Mouse (Mus musculus) kidney, adult 9 months (tissue): ENCODE measurements around the gene Pou1f1.

Source experiments
- DNase-seq: peaks from one replicate; pipeline ENCODE4 v3.0.0; 2022

Gene Pou1f1

DNA sequence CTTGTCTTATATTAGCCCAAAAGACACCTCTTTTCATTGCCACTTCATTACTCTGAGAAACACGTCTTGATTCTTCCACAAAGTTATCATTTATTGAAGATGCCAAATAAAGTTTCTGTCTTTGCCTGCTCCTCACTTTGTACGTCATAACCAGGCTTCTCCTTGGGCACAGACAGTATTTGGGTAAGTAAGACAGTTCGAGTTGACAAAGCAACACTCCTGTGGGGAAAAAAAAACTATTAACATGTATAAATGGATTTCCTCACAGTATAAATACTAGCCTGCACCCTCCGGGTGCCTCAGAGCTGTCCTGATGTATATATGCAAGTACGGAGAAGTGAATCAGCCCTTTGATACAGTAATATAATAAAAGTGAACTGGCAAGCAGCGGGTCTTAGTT, at the start of gene Pou1f1:
TSS of gene Pou1f1 (plus strand) at position 301 of the 400 bp plus-strand sequence.
- DNase-seq = no peak

DNA sequence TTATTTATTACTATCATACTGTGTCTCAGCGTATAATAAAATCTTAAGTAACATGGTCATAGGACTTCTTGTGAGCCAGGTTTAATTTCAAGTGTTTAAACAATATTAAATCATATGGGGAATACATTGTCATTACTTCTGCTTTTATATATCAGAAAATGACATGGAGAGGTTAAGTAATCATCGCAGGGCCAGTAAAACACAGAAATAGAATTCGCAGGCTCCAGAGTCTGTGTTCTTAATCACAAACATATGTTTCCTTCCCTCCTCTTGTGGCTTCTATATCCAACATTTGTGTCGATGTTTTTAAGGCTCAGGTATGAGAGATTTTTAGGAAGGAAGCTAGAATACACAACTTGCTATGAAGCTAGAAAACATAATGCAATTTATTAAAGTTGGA, 49.7 kb upstream of the Pou1f1 start:
- no peak for DNase-seq

GRCm38 (mm10) chr16:65472472-65473001, 47.8 kb upstream of the Pou1f1 start:
- DNase-seq = peak; percentile 32

GRCm38 (mm10) chr16:65485726-65486125, 34.6 kb upstream of the Pou1f1 start:
- no peak for DNase-seq

- no peak for DNase-seq
Measured at GRCm38 (mm10) chr16:65496030-65496429, 24.3 kb upstream of the Pou1f1 start.

DNA sequence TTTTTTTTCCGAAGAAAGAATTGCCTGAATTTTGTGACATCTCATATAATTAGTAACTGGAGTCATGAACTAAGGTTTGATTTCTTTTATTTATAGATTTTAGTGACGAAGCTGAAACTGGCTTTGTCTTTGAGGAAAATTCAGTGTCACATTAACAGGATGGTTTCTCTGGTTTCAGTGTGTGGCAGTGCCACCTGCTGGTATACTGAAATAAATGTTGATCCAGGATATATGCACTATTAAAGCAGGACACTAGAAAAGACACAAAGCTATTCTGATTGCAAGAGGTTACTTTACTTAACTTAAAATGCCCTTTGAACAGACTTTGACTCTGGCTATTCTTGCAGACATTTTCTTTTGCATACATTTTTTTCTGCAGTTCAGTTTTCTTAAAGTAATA, 23.3 kb upstream of the Pou1f1 start:
- peak; percentile 34 for DNase-seq

DNA sequence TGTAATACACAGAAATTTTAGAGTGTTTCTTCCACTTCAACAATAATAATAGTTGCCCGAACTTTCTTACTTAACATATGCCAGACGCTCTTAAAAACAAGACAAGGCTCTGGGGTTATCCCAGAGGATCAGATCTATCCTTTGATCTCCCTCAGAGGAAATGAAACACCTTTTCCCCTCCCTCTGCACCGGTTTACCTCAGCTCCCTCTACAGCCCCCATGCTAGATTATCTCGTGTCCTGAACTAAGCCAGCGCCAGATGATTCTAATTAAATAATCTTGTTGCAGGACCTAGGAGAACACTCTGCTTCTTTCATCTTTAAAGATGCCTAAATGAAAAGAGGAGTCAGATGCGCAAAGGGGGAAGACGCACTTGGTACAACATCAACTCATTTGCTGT, 6.1 kb upstream of the Pou1f1 start:
- DNase-seq = no peak

- DNase-seq = no peak
Measured at GRCm38 (mm10) chr16:65526004-65526403, 5.7 kb downstream of the Pou1f1 start.

DNA sequence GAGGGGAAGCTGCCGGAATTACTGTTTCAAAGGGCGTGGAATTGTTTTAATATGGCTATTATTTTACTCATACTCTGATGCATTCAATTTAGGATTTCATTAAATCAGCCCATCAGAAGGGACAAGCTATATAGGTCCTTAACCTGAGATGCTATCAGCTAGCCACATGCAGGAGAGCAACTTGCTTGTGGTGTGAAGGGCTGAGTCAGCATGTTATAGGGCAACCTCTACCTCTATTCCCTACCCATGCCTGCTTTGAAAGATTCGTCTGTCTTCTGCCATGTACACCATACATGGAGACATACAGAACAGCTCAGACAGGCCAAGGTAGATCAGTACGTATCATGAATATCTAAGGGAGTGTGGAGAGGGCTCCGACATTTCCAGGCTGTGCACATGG, 6.4 kb downstream of the Pou1f1 start:
- no peak for DNase-seq

- no peak for DNase-seq
Measured at GRCm38 (mm10) chr16:65529589-65529988, 9.3 kb downstream of the Pou1f1 start.

DNA sequence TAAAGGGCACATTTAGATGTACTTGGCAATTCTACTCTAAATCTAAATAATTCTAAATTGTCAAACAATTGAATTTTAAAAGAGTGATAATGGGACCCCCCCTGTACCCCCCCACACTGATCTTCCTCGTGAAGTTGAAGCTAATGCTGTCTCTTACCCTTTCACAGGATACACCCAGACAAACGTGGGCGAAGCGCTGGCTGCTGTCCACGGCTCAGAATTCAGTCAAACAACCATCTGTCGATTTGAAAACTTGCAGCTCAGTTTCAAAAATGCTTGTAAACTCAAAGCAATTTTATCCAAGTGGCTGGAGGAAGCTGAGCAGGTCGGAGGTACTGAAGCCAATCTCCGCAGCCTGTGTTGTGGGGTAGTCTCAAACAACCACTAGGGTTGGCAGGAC, 11.4 kb downstream of the Pou1f1 start:
- no peak for DNase-seq

GRCm38 (mm10) chr16:65533315-65533999, 13.1 kb downstream of the Pou1f1 start:
- DNase-seq = peak; percentile 42

DNA sequence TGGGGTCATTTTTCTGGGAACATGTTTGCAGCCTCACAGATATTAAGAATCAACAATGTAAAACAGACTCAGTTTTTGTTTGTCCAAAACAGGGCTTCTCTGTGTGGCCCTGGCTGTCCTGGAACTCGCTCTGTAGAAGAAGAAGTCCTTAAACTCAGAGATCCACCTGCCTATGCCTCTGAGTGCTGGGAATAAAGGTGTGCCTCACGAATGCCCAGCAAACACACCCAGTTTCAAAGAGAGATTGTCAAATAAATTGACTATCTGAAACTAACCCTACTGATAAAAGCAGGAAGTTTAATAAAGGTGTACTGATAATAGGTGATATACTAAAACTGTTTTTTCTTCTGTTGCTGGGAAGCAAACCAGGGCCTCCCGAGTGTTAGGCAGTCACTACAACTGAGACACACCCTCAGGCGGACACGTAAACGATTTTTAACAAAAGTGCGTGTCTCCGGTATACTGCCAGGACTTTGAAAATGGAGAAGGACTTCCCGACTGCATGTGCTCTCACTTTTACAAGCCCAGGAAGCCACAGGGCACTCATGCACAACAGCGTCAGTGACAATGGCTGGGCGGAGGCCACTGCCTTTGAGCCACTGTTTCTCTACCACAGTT, 23.5 kb downstream of the Pou1f1 start:
- no peak for DNase-seq

GRCm38 (mm10) chr16:65548960-65549359, 28.6 kb downstream of the Pou1f1 start:
- DNase-seq = no peak

- DNase-seq = no peak
Measured at GRCm38 (mm10) chr16:65550814-65551213, 30.5 kb downstream of the Pou1f1 start.

DNA sequence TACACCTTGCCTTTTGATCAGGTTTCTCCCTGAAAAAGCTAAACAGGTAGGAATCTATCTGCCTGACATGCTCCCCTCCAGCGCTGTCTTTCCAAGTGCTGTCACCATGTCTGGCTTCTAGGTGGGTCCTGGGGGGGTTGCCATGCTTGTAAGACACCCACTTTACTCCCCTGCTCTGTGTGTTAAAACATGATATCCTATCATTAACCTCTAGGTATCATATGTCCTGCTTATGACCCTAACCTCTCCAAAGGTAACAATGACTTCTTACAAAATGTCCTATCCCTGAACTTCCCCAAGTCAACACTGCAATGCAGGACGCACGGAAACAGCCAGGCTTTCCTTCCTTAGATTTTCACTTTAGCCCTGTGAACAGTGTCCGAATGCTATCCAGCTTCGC, 34.0 kb downstream of the Pou1f1 start:
- DNase-seq = peak; percentile 25

DNA sequence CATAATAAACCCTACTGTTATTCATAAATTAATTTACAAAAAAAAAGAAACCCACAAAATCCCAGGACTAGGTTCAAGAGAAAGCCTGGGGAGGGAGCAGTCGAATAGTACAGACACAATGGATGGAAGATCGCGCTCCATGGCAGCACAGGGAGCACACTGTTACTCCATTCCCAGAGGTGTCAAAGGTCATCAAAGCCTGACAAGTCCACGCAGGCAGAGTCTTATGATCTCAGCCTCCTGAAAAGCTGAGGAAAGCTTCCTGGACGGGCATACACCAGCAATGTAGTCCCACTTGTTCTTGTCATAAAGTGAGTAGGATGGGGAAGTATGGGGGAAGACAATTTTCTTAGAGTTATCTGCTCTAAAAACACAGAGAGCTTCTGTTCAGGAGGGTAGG, 37.1 kb downstream of the Pou1f1 start:
- DNase-seq = no peak

- peak; percentile 58 for DNase-seq
Measured at GRCm38 (mm10) chr16:65559591-65559990, 39.3 kb downstream of the Pou1f1 start.

GRCm38 (mm10) chr16:65560996-65561962, 41.0 kb downstream of the Pou1f1 start:
- DNase-seq = peak; percentile 60

DNA sequence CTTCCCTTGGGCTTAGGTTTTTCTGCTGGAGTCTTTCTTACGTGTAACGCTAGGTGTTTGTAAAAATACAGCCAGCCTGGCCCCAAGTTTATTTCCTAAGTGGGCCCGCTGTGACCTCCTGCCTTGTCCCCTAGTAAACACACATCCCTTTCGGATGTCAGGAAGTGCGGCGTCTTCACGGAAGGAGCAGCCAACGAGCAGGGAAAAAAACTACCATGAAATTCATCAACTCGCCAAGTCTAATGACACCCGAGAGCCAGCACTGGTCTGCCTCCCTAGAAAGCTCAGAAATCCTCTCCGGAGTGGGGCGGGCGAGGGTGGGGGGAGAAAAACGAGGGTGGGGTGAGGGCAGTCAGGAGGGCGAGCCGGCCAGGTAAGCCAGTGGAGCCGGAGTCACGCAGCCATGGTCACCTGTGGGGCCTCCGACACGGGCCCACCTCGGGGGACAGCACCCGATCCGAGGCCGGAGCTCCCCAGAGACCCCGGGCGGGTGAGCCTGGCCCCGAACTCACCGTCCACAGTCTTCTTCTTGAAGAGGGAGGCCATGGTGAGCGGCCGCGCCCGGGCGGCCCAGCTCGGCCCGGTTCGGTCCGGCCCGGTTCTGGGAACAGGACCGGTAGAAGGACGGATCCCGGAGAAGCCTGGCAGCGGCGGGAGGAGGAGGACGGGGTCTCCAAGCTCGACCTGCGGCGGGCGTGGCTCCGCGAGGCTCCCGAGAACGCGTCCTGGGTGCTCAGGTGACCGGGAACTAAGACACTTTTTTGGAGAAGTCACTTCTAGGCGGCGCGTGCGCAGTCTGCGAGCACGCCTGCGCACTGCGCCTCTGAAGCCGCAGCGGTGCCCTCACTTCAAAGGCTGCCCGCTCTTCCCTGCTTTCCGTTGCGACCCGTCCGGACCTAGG, 41.9 kb downstream of the Pou1f1 start, which contains the start of gene Chmp2b:
TSS of gene Chmp2b (minus strand) at position 764 of the 901 bp plus-strand sequence.
- peak; percentile 91 for DNase-seq

DNA sequence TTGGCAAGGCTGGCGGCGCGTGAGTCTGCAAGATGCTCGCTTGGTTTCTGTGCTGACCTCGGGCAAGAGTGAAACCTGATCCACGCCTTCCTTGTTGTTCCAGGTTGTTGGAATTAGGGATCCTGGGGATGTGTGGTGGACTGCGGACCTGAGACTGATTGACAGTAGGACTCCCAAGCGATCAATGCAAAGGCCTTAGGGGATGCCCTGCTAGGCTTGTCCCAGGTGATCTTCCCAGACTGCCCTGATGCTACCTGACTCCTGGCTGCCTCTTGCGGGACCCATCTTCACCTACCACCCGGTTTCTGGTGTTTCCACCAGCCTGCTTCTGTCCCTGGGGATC, 42.5 kb downstream of the Pou1f1 start:
- no peak for DNase-seq

- no peak for DNase-seq
Measured at GRCm38 (mm10) chr16:65564306-65564705, 44.0 kb downstream of the Pou1f1 start.
